Mouse (Mus musculus): ENCODE results near the gene Fam129a. TPM values are rescaled to one million over a fixed set of nuclear protein-coding genes. Genes with fewer than 3 reads are reported as not detected.
A peak's percentile ranks its signal among the peaks of the same experiment; 100 is the strongest.

Gene Fam129a
- polyA plus RNA-seq, 1 experiment: 19.8 TPM

DNA sequence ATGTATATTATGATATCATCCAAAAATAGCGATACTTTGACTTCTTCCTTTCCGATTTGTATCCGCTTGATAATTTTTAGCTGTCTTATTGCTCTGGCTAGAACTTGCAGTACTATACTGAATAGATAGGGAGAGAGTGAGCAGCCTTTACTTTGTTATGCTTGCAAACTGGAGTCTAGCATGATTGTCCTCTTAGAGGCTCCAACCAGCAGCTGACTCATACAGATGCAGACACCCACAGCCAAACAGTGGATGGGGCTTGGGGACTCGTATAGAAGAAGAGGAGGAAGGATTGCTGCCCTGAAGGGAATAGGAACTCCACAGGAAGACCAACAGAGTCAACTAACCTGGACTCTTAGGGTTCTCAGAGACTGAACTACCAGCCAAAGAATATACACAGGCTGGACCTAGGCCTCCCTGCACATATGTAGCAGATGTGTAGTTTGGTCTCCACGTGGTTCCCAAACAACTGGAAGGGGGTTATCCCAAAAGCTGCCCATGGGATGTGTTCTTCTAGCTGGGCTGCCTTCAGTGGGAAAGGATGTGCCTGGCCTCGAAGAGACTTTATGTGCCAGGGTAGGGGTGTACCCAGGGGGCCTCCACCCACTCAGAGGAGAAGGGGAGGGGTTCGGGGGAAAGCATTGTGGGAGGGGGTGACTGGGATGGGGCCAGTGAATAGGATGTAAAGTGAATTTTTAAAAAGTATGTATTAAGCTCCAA is 1.8 kb downstream of the Fam129a start:
- no peaks in the 10 kb centered on the region for H3K4me1 ChIP-seq (ENCODE audit: control insufficient read depth, insufficient read depth, insufficient read length, low read length)
- 0 out of 2 replicates have a peak overlapping the region, but pooled peaks have one; percentile 18 for H3K4me3 ChIP-seq (ENCODE audit: insufficient read depth, low read depth, low read length)
- no peak overlapping the region for H3K27ac ChIP-seq (replicated peaks; ENCODE audit: low read depth, low read length)

- peaks cover 9% of the 10 kb centered on the region for H3K4me1 ChIP-seq (ENCODE audit: control insufficient read depth, insufficient read depth, insufficient read length, low read length)
- no peak overlapping the region for H3K4me3 ChIP-seq (ENCODE audit: insufficient read depth, low read depth, low read length)
- no peak overlapping the region for H3K27ac ChIP-seq (replicated peaks; ENCODE audit: low read depth, low read length)
Observed at GRCm38 (mm10) chr1:151580200-151580982, 9.4 kb downstream of the Fam129a start.

DNA sequence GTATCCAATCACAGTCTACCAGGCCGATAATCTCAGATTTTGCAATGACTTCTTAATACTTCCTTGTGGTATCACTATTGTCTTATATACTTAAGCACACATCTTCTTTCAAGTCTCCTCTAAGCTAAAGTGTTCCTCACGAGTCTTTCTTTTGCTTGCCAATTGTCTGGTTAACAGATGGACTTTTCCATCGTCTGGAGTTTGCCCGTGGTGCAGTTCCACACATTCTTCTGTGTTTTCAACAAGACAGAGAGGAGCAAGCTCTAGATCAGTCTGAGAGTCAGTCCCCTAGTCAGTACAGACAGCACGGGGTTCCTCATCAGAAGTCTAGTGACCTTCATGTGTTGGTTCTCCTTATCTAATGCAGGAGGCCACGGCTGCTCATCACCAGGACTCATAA is 10.5 kb downstream of the Fam129a start:
- H3K4me3 ChIP-seq (ENCODE audit: insufficient read depth, low read depth, low read length): no peak overlapping the region
- no peak overlapping the region for H3K27ac ChIP-seq (replicated peaks; ENCODE audit: low read depth, low read length)
- H3K4me1 ChIP-seq (ENCODE audit: control insufficient read depth, insufficient read depth, insufficient read length, low read length): peaks cover 12% of the 10 kb centered on the region

DNA sequence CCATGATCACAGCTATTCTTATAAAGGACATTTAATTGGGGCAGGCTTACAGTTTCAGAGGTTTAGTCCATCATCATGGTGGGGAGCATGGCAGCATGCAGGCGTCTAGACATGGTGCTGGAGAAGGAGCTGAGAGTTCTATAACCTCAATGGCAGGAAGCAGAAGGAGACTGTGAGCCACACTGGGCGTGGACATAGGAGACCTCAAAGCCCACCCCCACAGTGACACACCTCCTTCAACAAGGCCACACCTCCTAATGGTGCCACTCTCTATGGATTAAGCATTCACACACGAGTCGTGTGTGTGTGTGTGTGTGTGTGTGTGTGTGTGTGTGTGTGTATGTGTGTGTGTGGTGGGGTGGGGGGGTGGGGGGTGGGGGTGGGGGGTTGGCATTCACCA is 11.0 kb downstream of the Fam129a start:
- H3K27ac ChIP-seq (replicated peaks; ENCODE audit: low read depth, low read length): no peak overlapping the region
- peaks cover 12% of the 10 kb centered on the region for H3K4me1 ChIP-seq (ENCODE audit: control insufficient read depth, insufficient read depth, insufficient read length, low read length)

DNA sequence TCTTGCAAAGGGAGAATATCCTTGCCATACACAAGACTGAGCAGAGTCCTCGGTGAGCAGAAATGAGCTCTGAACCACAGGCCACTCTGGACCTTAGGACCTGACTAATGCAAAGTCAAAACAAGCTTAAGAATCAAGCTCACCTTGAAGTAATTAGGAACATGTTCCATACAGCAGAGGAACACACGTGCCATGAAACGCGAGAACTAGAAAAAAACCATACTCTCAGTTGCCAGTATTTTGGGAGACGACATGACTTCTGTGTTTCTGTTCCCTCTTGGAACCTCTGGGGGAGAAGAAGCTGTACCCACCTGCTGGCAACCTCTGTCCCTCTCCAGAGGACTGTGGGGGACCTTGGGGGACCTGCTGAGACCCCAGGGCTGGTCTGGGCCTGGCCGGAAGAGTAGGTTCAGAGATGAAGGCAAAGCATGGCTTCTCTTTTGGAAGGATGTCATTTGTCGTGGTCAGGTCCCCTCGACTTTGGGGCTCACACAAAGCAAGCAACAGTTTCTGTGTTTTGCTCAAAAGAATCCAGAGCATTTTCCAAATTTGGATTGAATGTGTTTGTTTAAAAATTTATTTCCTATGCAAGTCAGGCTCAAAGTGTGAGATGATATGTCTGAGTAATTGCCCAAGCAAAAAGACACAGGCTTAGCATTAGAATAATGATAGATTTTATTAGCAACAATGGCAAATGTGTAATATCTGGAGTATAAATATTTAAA is 12.6 kb downstream of the Fam129a start:
- no peak overlapping the region for H3K27ac ChIP-seq (replicated peaks; ENCODE audit: low read depth, low read length)

More for the DNA sequence above, 11.0 kb downstream of the Fam129a start:
- H3K4me3 ChIP-seq (ENCODE audit: insufficient read depth, low read depth, low read length): no peak overlapping the region

DNA sequence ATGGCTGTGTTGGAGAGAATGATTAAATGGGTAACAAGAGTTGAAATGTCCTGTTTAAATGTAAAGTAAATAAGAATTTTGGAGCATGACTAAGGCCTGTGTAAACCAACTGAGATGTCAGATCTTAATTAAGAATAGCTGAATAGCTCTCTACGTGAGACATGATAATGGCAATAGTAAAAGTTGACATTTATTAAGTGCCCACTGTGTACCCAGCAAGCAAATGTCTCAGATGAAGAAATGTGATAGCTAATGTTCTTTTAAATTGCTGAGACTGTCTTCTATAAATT is 13.1 kb downstream of the Fam129a start:
- H3K4me3 ChIP-seq (ENCODE audit: insufficient read depth, low read depth, low read length): no peak overlapping the region
- no peak overlapping the region for H3K27ac ChIP-seq (replicated peaks; ENCODE audit: low read depth, low read length)
- H3K4me1 ChIP-seq (ENCODE audit: control insufficient read depth, insufficient read depth, insufficient read length, low read length): peaks cover 12% of the 10 kb centered on the region

More for the DNA sequence above, 12.6 kb downstream of the Fam129a start:
- H3K4me1 ChIP-seq (ENCODE audit: control insufficient read depth, insufficient read depth, insufficient read length, low read length): peaks cover 12% of the 10 kb centered on the region
- H3K4me3 ChIP-seq (ENCODE audit: insufficient read depth, low read depth, low read length): no peak overlapping the region

GRCm38 (mm10) chr1:151584565-151585216 is 13.7 kb downstream of the Fam129a start:
- Histone ChIP-seq H3K4me1 (ENCODE audit: control insufficient read depth, insufficient read depth, insufficient read length, low read length) (peaks cover 12% of the 10 kb centered on the region), H3K27ac (replicated peaks; ENCODE audit: low read depth, low read length) (0 out of 2 replicates have a peak overlapping the region, but pooled peaks have one; percentile 1), H3K4me3 (ENCODE audit: insufficient read depth, low read depth, low read length) (no peak overlapping the region)

GRCm38 (mm10) chr1:151585647-151586046 is 14.7 kb downstream of the Fam129a start:
- no peak overlapping the region for H3K4me3 ChIP-seq (ENCODE audit: insufficient read depth, low read depth, low read length)
- H3K4me1 ChIP-seq (ENCODE audit: control insufficient read depth, insufficient read depth, insufficient read length, low read length): peaks cover 12% of the 10 kb centered on the region
- H3K27ac ChIP-seq (replicated peaks; ENCODE audit: low read depth, low read length): no peak overlapping the region

DNA sequence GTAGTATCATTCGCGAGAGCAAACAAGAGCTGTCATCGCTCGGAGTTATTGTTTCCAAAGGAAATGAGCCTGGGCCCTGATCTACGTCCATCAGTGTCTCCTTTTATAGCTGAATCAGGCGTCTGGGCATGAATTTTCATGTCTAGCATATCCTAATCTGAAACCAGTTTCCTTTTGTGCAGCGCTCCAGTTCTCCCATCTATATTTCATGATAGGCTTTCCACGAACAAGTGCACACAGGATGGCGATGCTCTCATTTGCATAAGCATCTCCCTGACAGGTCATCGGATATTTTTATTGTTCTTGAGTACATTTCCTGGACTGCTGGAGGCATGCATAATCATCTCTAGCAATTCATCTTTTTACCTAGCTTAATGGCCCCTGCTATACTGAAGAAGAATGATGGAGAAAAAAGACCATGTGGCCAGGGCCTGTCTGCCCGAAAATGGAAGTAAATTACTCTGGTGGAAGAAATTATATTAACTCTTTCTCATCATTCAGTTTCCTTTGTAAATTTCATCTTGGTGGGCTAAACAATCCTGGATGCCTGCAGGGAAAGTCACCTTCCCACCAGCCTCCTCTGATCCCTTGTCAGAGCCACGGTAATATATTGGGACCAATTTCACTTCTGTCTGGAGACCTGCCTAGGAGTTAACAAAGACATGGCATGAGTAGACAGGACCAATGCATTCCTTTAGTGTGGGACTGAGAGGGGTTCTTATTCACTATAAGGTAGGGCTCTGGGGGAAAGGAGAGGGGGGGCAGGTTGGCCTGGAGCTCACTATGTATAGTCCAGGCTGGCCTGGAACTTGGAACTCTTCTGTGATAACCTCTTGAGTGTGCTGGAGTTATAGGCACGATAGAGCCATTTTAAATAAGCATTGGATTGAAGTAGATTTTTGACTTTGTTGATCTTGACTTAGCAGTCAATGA is 21.4 kb downstream of the Fam129a start:
- no peak overlapping the region for H3K4me3 ChIP-seq (ENCODE audit: insufficient read depth, low read depth, low read length)
- peaks cover 11% of the 10 kb centered on the region for H3K4me1 ChIP-seq (ENCODE audit: control insufficient read depth, insufficient read depth, insufficient read length, low read length)
- peak overlapping the region; percentile 19; the same call in 1 of the 2 replicates for H3K27ac ChIP-seq (replicated peaks; ENCODE audit: low read depth, low read length)

DNA sequence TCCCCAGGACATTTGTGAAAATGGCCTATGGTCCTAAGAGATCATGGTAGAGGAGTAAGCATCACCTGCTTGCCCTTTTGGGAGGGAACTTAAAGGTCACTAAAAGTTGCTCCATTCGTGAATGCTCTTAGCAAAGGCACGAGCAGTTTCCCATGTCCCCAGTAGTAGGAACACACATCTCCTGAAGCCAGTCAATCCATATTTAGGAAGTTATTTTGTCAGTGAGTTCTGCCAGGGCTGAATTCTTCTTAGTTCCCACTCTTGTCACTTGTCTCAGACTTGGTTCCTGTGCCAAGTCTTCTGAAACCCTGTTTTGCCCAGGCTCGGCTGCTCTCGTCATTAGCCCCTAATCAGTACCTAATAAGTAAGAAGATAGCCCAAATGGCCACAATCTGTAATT is 23.9 kb downstream of the Fam129a start:
- Histone ChIP-seq H3K27ac (replicated peaks; ENCODE audit: low read depth, low read length) (peak overlapping the region; percentile 35; the same call in 1 of the 2 replicates), H3K4me3 (ENCODE audit: insufficient read depth, low read depth, low read length) (no peak overlapping the region), H3K4me1 (ENCODE audit: control insufficient read depth, insufficient read depth, insufficient read length, low read length) (peaks cover 15% of the 10 kb centered on the region)

GRCm38 (mm10) chr1:151595600-151596299 is 24.8 kb downstream of the Fam129a start:
- H3K27ac ChIP-seq (replicated peaks; ENCODE audit: low read depth, low read length): peak overlapping the region; percentile 57
- H3K4me3 ChIP-seq (ENCODE audit: insufficient read depth, low read depth, low read length): no peak overlapping the region
- peaks cover 15% of the 10 kb centered on the region for H3K4me1 ChIP-seq (ENCODE audit: control insufficient read depth, insufficient read depth, insufficient read length, low read length)

- H3K4me3 ChIP-seq (ENCODE audit: insufficient read depth, low read depth, low read length): no peak overlapping the region
- peaks cover 18% of the 10 kb centered on the region for H3K4me1 ChIP-seq (ENCODE audit: control insufficient read depth, insufficient read depth, insufficient read length, low read length)
- peak overlapping the region; percentile 62 for H3K27ac ChIP-seq (replicated peaks; ENCODE audit: low read depth, low read length)
Observed at GRCm38 (mm10) chr1:151596562-151596961, 25.6 kb downstream of the Fam129a start.

- Histone ChIP-seq H3K27ac (replicated peaks; ENCODE audit: low read depth, low read length) (no peak overlapping the region; the same call in 1 of the 2 replicates), H3K4me3 (ENCODE audit: insufficient read depth, low read depth, low read length) (no peak overlapping the region), H3K4me1 (ENCODE audit: control insufficient read depth, insufficient read depth, insufficient read length, low read length) (peaks cover 18% of the 10 kb centered on the region)
Observed at GRCm38 (mm10) chr1:151597677-151598297, 26.8 kb downstream of the Fam129a start.

All from brown adipose tissue, adult 24 weeks (tissue).